Mouse (Mus musculus): ENCODE measurements around the gene Abcg8.

GRCm38 (mm10) chr17:84650302-84651017 lies 25.6 kb upstream of the Abcg8 start:
- no peak for TF ChIP-seq CTCF (IDR thresholded peaks at IDR 0.05; ENCODE audit: low read depth)
- TF ChIP-seq EP300 (IDR thresholded peaks at IDR 0.05; ENCODE audit: low read depth) = no peak
